Mouse (Mus musculus) CH12.LX (cell line): Measurements from ENCODE around the gene Sik3. TPM values are rescaled to one million over a fixed set of nuclear protein-coding genes. Genes with fewer than 3 reads are reported as not detected.

Experiments
- DNase-seq: peaks from one replicate; pipeline ENCODE4 v3.0.0-alpha.2; 2013; ENCODE audit errors: extremely low read depth
- H3K27ac ChIP-seq: 2 replicates; pipeline ENCODE4 v1.5.1; 2012; ENCODE audit warnings: low read depth, mild to moderate bottlenecking, control low read depth, moderate library complexity; ENCODE audit not compliant: insufficient read depth
- H3K27me3 ChIP-seq: replicated peaks from 2 replicates; pipeline ENCODE3; 2012; ENCODE audit warnings: inconsistent platforms
- H3K36me3 ChIP-seq, 2 experiments: replicated peaks in 1 of 2; 2 replicates each; pipeline versions ENCODE3 to v1.6.1; 2012; ENCODE audit warnings: inconsistent platforms in 1 of 2, low read length in 1 of 2, mild to moderate bottlenecking in 1 of 2, mixed read lengths in 1 of 2, moderate library complexity in 1 of 2; ENCODE audit not compliant: control insufficient read depth in 1 of 2, insufficient read depth in 1 of 2
- H3K4me1 ChIP-seq, 2 experiments: 2 replicates each; pipeline ENCODE4 v1.6.1; 2012; ENCODE audit warnings: inconsistent platforms in 1 of 2, moderate library complexity in 1 of 2; ENCODE audit not compliant: insufficient read depth in 2 of 2, control insufficient read depth in 1 of 2
- H3K4me2 ChIP-seq: 2 replicates; pipeline ENCODE4 v1.6.1; 2012; ENCODE audit warnings: low read depth, mild to moderate bottlenecking, control low read depth; ENCODE audit not compliant: poor library complexity, insufficient read depth, severe bottlenecking
- H3K4me3 ChIP-seq, 3 experiments: fragments of 150-350 bp in 1 of 3; sonication (generic) in 1 of 3; replicated peaks in 1 of 3; 2 replicates each; pipeline versions ENCODE3 to v1.5.1; 2011 to 2012; ENCODE audit warnings: low read depth in 2 of 3, low read length in 2 of 3, mild to moderate bottlenecking in 2 of 3, moderate library complexity in 2 of 3, control low read depth in 1 of 3, improper control_type of control experiment in 1 of 3, inconsistent platforms in 1 of 3, mixed read lengths in 1 of 3; ENCODE audit not compliant: poor library complexity in 1 of 3
- H3K79me2 ChIP-seq: replicated peaks from 2 replicates; pipeline ENCODE4 v1.6.1; 2012; ENCODE audit warnings: mild to moderate bottlenecking, moderate library complexity; ENCODE audit not compliant: control insufficient read depth, poor library complexity, insufficient read depth, severe bottlenecking; ENCODE audit errors: extremely low read depth
- H3K9ac ChIP-seq: 2 replicates; pipeline ENCODE4 v1.6.1; 2012; ENCODE audit warnings: low read depth, mild to moderate bottlenecking, control low read depth, moderate library complexity; ENCODE audit not compliant: insufficient read depth
- H3K9me3 ChIP-seq: replicated peaks from 2 replicates; pipeline ENCODE3; 2012; ENCODE audit warnings: low read length, inconsistent platforms, mixed read lengths
- CTCF ChIP-seq, 2 experiments: IDR thresholded peaks in 1 of 2; conservative IDR thresholded peaks in 1 of 2; 2 replicates each; pipeline ENCODE4 v1.5.1; 2011 to 2012; ENCODE audit warnings: low read depth in 2 of 2, low read length in 2 of 2, improper control_type of control experiment in 1 of 2, inconsistent platforms in 1 of 2, mild to moderate bottlenecking in 1 of 2, moderate library complexity in 1 of 2
- EP300 ChIP-seq: IDR thresholded peaks from 2 replicates; pipeline ENCODE4 v1.6.1; 2011; ENCODE audit warnings: low read length, improper control_type of control experiment
- ETS1 ChIP-seq: conservative IDR thresholded peaks from 2 replicates; pipeline ENCODE4 v1.6.1; 2012; ENCODE audit warnings: low read depth, mild to moderate bottlenecking, inconsistent platforms, low read length, improper control_type of control experiment, moderate library complexity
- IRF4 ChIP-seq: IDR thresholded peaks from 2 replicates; pipeline ENCODE4 v1.6.1; 2014; ENCODE audit warnings: low read depth, mild to moderate bottlenecking, inconsistent platforms, low read length, improper control_type of control experiment
- JUN ChIP-seq: IDR thresholded peaks from 2 replicates; pipeline ENCODE4 v1.6.1; 2011; ENCODE audit warnings: low read depth, mild to moderate bottlenecking, low read length, improper control_type of control experiment, moderate library complexity; ENCODE audit not compliant: insufficient read depth
- MAZ ChIP-seq: IDR thresholded peaks from 2 replicates; pipeline ENCODE4 v1.6.1; 2012; ENCODE audit warnings: low read depth, mild to moderate bottlenecking, inconsistent platforms, low read length, improper control_type of control experiment, moderate library complexity
- MEF2A ChIP-seq: IDR thresholded peaks from 2 replicates; pipeline ENCODE4 v1.6.1; 2014; ENCODE audit warnings: low read depth, mild to moderate bottlenecking, inconsistent platforms, low read length, improper control_type of control experiment, borderline replicate concordance
- MXI1 ChIP-seq: IDR thresholded peaks from 2 replicates; pipeline ENCODE4 v1.6.1; 2011; ENCODE audit warnings: mild to moderate bottlenecking, low read depth, low read length, improper control_type of control experiment
- PAX5 ChIP-seq: IDR thresholded peaks from 2 replicates; pipeline ENCODE4 v1.6.1; 2012; ENCODE audit warnings: low read length, inconsistent platforms, mixed read lengths
- POLR2A ChIP-seq: IDR thresholded peaks from 2 replicates; pipeline ENCODE4 v1.6.1; 2011; ENCODE audit warnings: low read depth, mild to moderate bottlenecking, improper control_type of control experiment, low read length
- RAD21 ChIP-seq: IDR thresholded peaks from 2 replicates; pipeline ENCODE4 v1.6.1; 2011; ENCODE audit warnings: low read depth, mild to moderate bottlenecking, low read length, improper control_type of control experiment, moderate library complexity
- TCF12 ChIP-seq: IDR thresholded peaks from 2 replicates; pipeline ENCODE4 v1.6.1; 2014; ENCODE audit warnings: low read depth, mild to moderate bottlenecking, inconsistent platforms, low read length, improper control_type of control experiment
- UBTF ChIP-seq: IDR thresholded peaks from 2 replicates; pipeline ENCODE4 v1.6.1; 2012; ENCODE audit warnings: low read depth, mild to moderate bottlenecking, inconsistent platforms, low read length, improper control_type of control experiment, moderate library complexity
- USF1 ChIP-seq: IDR thresholded peaks from 2 replicates; pipeline ENCODE4 v1.6.1; 2014; ENCODE audit warnings: low read depth, mild to moderate bottlenecking, inconsistent platforms, low read length, improper control_type of control experiment
- USF2 ChIP-seq: conservative IDR thresholded peaks from 2 replicates; pipeline ENCODE4 v1.6.1; 2011; ENCODE audit warnings: low read depth, low read length, improper control_type of control experiment
- ZC3H11A ChIP-seq: IDR thresholded peaks from 2 replicates; pipeline ENCODE4 v1.6.1; 2012; ENCODE audit warnings: low read depth, mild to moderate bottlenecking, inconsistent platforms, low read length, improper control_type of control experiment
- ZKSCAN1 ChIP-seq: IDR thresholded peaks from 2 replicates; pipeline ENCODE4 v1.6.1; 2012; ENCODE audit warnings: low read depth, inconsistent platforms, low read length, improper control_type of control experiment, borderline replicate concordance
- ZNF384 ChIP-seq: IDR thresholded peaks from 2 replicates; pipeline ENCODE4 v1.6.1; 2012; ENCODE audit warnings: low read depth, low read length, improper control_type of control experiment, inconsistent platforms
- dilution Hi-C: fragments of 300-500 bp; cut with MboI; formaldehyde crosslinking; loops from 2 replicates; pipeline ENCODE4 v1.14.3; 2020; ENCODE audit warnings: low sequenced_read_pairs; ENCODE audit not compliant: extremely low pct_unique_long_range_greater_than_20kb, extremely low pct_ligation_motif_present
- in situ Hi-C: fragments of 300-500 bp; cut with MboI; formaldehyde crosslinking; loops from 3 replicates; pipeline ENCODE4 v1.14.3; 2019; ENCODE audit warnings: low sequenced_read_pairs, low pct_ligation_motif_present, low pct_unique_long_range_greater_than_20kb, mixed read lengths
- polyA plus RNA-seq: library from polyadenylated mRNA; unstranded; fragments of >175 nt; gene quantifications from 2 replicates; pipeline ENCODE4 v1.2.1, GENCODE M21; 2012; ENCODE audit warnings: low read depth; ENCODE audit not compliant: insufficient read length
- total RNA-seq, 2 experiments: library from RNA; depleted of rRNA; stranded (reverse); fragments of 300-350 nt in 1 of 2; fragments of >200 nt in 1 of 2; gene quantifications; 2 replicates each; pipeline ENCODE4 v1.2.3; 2012 to 2014

Gene Sik3
- total and polyA plus RNA-seq, 3 experiments: 14.9 to 29.8 (median 21.4) TPM

- in situ Hi-C loops (no loop called here), dilution Hi-C loops (no loop called here)
- Histone ChIP-seq H3K27ac (no peak overlapping the region), H3K9ac (no peak overlapping the region), H3K27me3 (no peaks in the 10 kb centered on the region), H3K4me3 (no peak overlapping the region), H3K36me3 (no peaks in the 10 kb centered on the region), H3K9me3 (no peaks in the 10 kb centered on the region), H3K4me1 (peaks cover 3 to 12% of the 10 kb centered on the region in 2 experiments), H3K79me2 (no peaks in the 10 kb centered on the region)
- no peak for DNase-seq
- no peak for TF ChIP-seq CTCF (conservative IDR thresholded peaks at IDR 0.05 in 1 of 2, IDR thresholded peaks at IDR 0.05 in 1 of 2; ENCODE audit: low read depth in 2 of 2, low read length in 2 of 2)
- TF ChIP-seq MXI1: no peak
- no peak for TF ChIP-seq EP300
- no peak for TF ChIP-seq RAD21
- TF ChIP-seq PAX5: no peak
- TF ChIP-seq USF2: no peak
- TF ChIP-seq MEF2A: no peak
- no peak for TF ChIP-seq ZC3H11A
- TF ChIP-seq ETS1: no peak
- no peak for TF ChIP-seq ZKSCAN1
- no peak for TF ChIP-seq UBTF
- TF ChIP-seq ZNF384: no peak
- no peak for TF ChIP-seq TCF12
- no peak for TF ChIP-seq USF1
- no peak for TF ChIP-seq IRF4
- no peak for TF ChIP-seq MAZ
- TF ChIP-seq, all 38 proteins: peak for 0
- H3K4me2 ChIP-seq: no peak overlapping the region
Measured at GRCm38 (mm10) chr9:46259111-46259510, 246.5 kb downstream of the Sik3 start.

GRCm38 (mm10) chr9:46261131-46261530, 248.5 kb downstream of the Sik3 start:
- no peaks in the 10 kb centered on the region for H3K9me3 ChIP-seq
- no peak overlapping the region for H3K4me2 ChIP-seq
- no peak overlapping the region for H3K27ac ChIP-seq
- dilution Hi-C loops (no loop called here), in situ Hi-C loops (no loop called here)
- H3K36me3 ChIP-seq: no peaks in the 10 kb centered on the region
- H3K4me1 ChIP-seq: peaks cover 3 to 12% of the 10 kb centered on the region in 2 experiments; a peak in 3 of 4 replicates
- H3K79me2 ChIP-seq: no peaks in the 10 kb centered on the region
- TF ChIP-seq POLR2A (no peak), MXI1 (no peak), JUN (no peak)
- H3K27me3 ChIP-seq: no peaks in the 10 kb centered on the region
- no peak overlapping the region for H3K9ac ChIP-seq
- no peak overlapping the region for H3K4me3 ChIP-seq
- DNase-seq: no peak
